Mouse (Mus musculus) layer of hippocampus, postnatal 36 days (tissue): ENCODE measurements around the gene Dock6. TPM values are rescaled to one million over a fixed set of nuclear protein-coding genes. Genes with fewer than 3 reads are reported as not detected.
A peak's percentile ranks its signal among the peaks of the same experiment; 100 is the strongest.
"Not testable (repeated sequence)": the region's sequence is repeated elsewhere in the genome, so short reads cannot be mapped to it uniquely, and the experiment has no call there.

ENCODE experiments used
- DNase-seq, 2 experiments: peaks; one replicate each; pipeline ENCODE4 v3.0.0; 2022
- total RNA-seq, 2 experiments: library from RNA; stranded (reverse); gene quantifications; 2 replicates each; pipeline ENCODE4 v1.2.3; 2021

Dock6 gene
- total RNA-seq, 2 experiments from 2014 or later: 14.1 to 15.0 TPM

DNA sequence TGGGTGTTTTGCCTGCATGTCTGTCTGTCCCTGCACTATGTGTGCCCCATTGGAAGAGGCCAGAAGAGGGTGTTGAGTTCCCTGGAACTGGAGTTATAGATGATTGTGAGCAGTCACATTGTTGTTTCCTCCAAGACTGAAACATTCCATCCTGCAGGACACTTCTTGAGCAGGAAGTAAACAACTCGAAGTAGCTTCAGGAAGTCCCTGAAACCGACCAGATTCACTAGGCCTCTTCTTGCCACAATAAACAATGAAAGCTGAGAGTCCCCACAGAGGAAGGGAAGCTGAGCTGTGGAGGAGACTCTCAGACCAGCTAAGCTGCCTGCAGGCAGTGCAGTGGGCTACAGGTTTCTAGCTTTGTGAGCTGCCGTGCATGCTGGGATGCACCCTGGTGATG is 74.7 kb downstream of the Dock6 start:
- no peak for DNase-seq

DNA sequence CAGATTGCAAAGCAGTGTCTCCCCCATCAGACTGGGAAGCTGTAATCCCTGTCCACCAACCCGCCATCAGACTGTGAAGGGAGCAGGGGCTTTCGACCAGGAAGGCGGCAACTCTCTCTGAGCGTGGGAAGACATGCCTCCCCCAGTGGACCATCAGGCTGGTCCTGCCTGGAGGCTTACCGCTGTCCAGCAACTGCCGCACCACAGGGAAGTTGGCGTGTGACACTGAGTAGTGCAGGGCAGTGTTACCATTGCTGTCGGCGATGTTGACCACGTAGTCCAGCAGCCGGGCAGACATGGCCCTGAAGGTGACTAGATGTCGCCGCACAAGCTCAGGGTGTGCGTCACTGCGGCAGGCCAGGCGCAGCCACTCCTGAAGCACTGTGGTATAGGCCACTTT is 78.1 kb downstream of the Dock6 start:
- DNase-seq: no peak

GRCm38 (mm10) chr9:21773396-21773795 is 79.0 kb downstream of the Dock6 start:
- DNase-seq: not testable (repeated sequence)

- no peak for DNase-seq
Observed at GRCm38 (mm10) chr9:21769558-21770183, 82.8 kb downstream of the Dock6 start.

DNA sequence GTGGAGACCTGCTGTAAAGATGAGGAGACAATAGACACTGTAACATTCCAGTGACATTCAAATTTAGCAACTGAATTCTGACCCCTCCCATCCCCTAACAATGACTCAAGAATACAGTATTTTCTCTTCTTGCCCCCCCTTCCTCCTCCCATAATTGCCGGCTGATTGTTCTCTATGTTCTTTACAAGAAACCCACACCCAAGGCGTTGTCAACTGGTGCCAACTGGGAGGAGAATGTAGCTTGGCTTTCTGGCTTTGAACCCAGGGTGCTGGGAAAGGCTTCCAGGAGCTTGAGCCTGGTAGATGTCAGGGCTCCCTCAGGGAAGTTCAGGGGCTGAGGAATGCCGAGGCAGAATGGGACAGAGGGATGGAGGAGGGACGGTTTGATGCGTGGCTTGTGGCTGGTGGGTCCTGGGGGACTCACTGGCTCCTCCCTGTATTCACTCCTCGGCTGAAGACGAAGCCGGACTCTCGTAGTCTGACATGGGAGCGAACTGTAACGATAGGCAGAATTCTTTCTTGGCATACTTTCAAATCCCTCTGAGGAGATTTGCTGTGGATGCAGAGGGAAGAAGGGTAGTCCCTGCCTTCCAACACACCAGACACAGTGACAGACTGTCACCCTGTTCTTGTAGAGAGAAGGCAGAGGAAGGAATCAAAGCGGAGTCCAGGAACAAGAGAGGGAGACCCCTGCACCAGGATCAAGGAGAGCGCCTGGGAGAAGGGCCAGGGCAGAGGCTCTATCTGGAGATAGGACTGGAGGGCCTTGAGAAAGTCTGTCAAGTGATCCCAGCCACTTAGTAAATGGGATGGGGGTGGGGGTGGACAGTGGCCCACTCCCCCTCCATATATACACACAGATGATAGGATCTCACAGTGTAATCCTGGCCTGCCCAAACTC is 83.7 kb downstream of the Dock6 start:
- DNase-seq: no peak

DNA sequence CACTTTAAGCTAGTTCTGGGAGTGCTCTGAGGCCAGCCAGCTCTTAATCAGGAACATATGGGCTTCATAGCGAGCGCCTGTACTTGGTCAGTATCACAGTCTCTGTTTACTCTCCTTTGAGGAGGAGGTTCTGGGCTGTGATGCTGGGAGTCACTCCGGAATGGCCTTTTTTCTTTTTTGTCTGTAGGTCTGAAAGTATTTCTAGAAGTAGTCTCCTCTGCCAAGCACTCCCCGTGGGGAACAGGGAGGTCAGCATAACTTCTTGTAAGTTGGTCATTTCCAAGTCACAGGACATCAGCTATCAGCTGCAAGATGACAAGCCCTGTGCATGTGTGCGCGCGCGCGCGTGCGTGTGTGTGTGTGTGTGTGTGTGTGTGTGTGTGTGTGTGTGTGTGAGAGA is 84.5 kb downstream of the Dock6 start:
- no peak for DNase-seq

DNA sequence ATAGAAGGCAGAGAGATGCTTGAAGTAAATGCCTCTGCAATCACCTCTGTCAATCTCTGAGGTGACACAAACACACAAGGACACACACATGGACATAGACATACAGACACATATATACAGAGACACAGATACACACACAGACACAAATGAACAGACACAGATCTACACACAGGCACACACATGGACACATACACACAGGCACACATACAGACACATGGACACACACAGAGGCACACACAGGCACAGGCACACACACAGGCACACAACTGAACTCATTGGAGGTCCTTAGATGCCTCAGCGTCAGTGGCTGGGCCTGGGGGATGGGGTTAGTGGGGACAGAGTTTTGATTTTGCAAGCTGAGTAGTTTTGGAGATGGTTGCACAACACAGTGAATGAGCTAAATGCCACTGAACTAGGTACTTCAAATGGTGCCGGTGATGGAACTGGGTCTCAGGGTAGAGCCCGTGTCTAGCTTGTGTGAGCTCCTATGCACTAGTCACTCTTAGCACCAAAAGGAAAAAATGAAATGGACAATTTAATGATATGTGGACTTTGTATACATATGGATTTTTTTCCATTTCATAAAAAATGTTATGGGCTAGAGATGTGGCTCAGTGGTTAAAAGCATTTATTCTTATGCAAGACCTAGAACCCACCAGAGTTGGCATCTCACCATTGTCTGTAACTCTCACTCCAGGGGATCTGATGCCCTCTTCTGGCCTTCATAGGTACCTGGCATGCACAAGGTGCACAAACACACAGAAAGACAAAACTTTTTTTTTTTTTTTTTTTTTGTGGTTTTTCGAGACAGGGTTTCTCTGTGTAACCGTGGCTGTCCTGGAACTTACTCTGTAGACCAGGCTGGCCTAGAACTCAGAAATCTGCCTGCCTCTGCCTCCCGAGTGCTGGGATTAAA is 88.1 kb downstream of the Dock6 start:
- DNase-seq: no peak

DNA sequence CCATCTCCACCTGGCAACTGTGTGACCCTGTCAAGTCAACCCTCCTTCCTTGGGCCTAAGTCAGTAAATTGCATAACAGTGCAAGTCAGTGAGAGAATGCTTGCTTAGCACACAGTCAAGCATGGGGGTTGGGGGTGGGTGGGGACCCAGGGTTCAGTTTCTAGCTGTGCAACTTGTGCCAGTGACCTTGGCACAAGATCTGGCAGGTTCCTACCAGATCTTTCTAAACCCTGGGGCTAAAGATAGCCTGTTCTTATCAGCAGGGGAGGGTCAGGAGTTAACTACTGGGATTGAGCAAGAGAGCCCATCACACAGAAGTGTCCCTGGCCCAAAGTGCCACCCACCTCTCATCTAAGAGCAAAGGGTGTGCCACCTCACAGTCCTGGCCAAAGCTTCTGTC is 90.3 kb downstream of the Dock6 start:
- no peak for DNase-seq

- DNase-seq: peak; percentile 93 to 95
Observed at GRCm38 (mm10) chr9:21760155-21761088, 92.0 kb downstream of the Dock6 start, which contains the start of gene Spc24. Gene Spc24 (minus strand): TSS chr9:21760303.

- no peak for DNase-seq
Observed at GRCm38 (mm10) chr9:21759718-21760117, 92.7 kb downstream of the Dock6 start.

GRCm38 (mm10) chr9:21758576-21759529 is 93.6 kb downstream of the Dock6 start:
- DNase-seq: no peak

DNA sequence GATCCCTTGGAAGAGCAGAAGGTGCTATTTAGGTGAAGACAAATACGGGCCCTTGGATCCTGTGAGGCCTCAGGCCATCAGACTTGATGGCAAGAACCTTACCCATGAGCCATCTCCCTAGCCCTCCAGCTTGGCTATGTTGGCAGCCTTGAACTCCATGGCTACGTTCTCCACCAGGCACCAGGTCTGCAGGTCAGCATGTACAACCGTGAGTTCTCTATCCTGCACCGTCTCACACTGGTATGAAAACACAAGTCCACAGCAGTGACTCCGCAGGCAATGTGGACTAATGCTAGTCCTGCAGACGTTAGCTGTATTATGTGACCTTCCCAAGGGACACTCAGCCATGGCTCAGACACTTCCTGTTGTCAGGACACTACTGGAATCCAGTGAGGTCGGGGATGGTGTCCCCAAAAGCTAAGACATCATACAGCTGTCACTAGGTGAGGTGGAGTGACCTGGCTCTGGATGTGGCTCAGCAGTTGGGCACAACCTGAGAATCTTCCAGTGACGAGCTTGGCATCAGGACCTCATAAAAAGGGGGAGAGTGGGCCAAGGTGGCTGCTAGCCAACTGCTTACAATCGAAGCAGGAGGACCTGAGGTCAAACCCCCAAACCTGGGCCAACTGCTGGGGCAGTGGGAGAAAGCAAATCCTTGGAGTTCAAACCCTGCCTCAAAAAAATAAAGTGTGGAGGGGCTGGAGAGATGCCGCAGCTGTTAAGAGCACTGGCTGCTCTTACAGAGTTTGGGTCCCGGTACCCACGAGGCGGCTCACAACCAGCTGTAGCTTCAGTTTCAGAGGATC is 97.7 kb downstream of the Dock6 start:
- no peak for DNase-seq

DNA sequence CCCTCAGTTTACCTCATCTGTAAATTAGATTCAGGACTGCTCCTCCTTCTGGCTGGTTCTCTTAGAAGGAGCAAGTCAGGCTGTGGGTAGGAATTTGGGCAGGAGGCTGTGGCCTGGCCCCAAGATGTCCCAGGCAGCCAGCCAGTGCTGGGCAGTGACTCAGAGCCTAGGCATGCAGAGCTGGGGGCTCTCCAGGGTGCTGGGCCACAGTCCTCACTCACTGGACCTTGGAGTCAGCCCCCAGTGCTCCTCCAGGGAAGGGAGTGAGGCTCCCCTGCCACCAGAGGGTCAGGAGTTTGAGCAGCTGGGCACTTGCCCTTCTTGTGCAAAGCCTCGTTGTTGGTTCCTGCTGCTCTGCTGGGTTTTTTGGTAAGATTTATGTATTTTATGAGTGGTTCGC is 98.4 kb downstream of the Dock6 start:
- DNase-seq: peak in 1 of 2 experiments; percentile 41

- DNase-seq: no peak
Observed at GRCm38 (mm10) chr9:21752252-21752792, 100.1 kb downstream of the Dock6 start.

GRCm38 (mm10) chr9:21751347-21751746 is 101.1 kb downstream of the Dock6 start:
- no peak for DNase-seq

DNA sequence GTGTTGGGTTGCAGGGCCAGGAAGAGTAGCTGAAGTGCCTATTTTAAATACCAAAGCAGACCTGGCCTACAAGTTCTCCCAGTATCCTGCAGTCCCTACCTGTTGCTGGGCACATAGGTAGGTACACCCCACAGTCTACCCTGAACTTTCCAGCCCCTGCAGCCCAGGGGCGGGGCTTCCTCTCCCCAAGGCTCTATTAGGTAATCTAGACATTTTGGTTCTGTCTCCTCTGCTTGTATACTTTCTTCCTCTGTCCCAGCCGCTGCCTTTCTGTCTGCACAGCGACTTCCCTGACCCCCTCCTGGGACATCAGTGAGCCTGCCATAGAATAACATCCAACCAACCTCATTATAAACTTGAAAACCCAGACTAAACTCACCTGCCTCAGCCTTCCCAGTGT is 102.1 kb downstream of the Dock6 start:
- no peak for DNase-seq
